Mouse (Mus musculus) kidney, postnatal 0 days (tissue): ENCODE data around the gene Sorl1. TPM values are rescaled to one million over a fixed set of nuclear protein-coding genes. Genes with fewer than 3 reads are reported as not detected.

ENCODE experiments used
- ATAC-seq: fragments of 200-750 bp; cut with Nextera tagmentation; replicated peaks from 2 replicates; pipeline ENCODE4 v1.8.0; 2017; ENCODE audit warnings: low read depth, moderate number of reproducible peaks, moderate TSS enrichment, moderate library complexity; ENCODE audit not compliant: low FRiP score
- DNase-seq: peaks from one replicate; pipeline ENCODE4 v3.0.0-alpha.2; 2016; ENCODE audit warnings: low spot score
- H3K27ac ChIP-seq: fragments of 300-500 bp; sonication (generic); 2 replicates; pipeline ENCODE4 v1.5.1; 2014; ENCODE audit warnings: mild to moderate bottlenecking
- H3K27me3 ChIP-seq: fragments of 300-500 bp; sonication (generic); 2 replicates; pipeline ENCODE4 v1.6.1; 2014; ENCODE audit warnings: low read length, mixed read lengths; ENCODE audit not compliant: insufficient read depth
- H3K36me3 ChIP-seq: fragments of 300-500 bp; sonication (generic); 2 replicates; pipeline ENCODE4 v1.6.1; 2014; ENCODE audit warnings: low read length, mixed read lengths; ENCODE audit not compliant: insufficient read depth
- H3K4me1 ChIP-seq: fragments of 300-500 bp; sonication (generic); replicated peaks from 2 replicates; pipeline ENCODE4 v1.6.1; 2014; ENCODE audit warnings: antibody characterized with exemption, low read length, mixed read lengths; ENCODE audit not compliant: insufficient read depth
- H3K4me2 ChIP-seq: fragments of 300-500 bp; sonication (generic); 2 replicates; pipeline ENCODE4 v1.6.1; 2014; ENCODE audit warnings: mild to moderate bottlenecking, low read length, moderate library complexity, mixed read lengths
- H3K4me3 ChIP-seq: fragments of 300-500 bp; sonication (generic); replicated peaks from 2 replicates; pipeline ENCODE4 v1.5.1; 2014; ENCODE audit warnings: low read depth, low read length
- H3K9ac ChIP-seq: fragments of 300-500 bp; sonication (generic); 2 replicates; pipeline ENCODE4 v1.6.1; 2014; ENCODE audit warnings: low read depth, low read length
- H3K9me3 ChIP-seq: fragments of 300-500 bp; sonication (generic); replicated peaks from 2 replicates; pipeline ENCODE4 v1.6.1; 2016; ENCODE audit warnings: low read length, inconsistent platforms, mixed read lengths
- CTCF ChIP-seq: IDR thresholded peaks from 2 replicates; pipeline ENCODE4 v1.5.1; 2016; ENCODE audit warnings: antibody characterized with exemption, low read depth, mild to moderate bottlenecking, moderate library complexity
- WGBS: fragments of 180-500 bp; shearing (Covaris S2); extraction: QIAGEN DNeasy Blood & Tissue Kit; methylation state at CpG from one replicate; pipeline ENCODE4 v1.1.7; 2014; 5-methylcytosine and 5-hydroxymethylcytosine counted together
- polyA plus RNA-seq: library from polyadenylated mRNA; unstranded; fragments of >200 nt; fragmentation: Nextera tagmentation; extraction: Ambion mirVana; gene quantifications from 2 replicates; pipeline ENCODE4 v1.2.1, GENCODE M21; 2015

Gene Sorl1
- polyA plus RNA-seq, 1 experiment from 2014 or later, result 11.1 TPM

DNA sequence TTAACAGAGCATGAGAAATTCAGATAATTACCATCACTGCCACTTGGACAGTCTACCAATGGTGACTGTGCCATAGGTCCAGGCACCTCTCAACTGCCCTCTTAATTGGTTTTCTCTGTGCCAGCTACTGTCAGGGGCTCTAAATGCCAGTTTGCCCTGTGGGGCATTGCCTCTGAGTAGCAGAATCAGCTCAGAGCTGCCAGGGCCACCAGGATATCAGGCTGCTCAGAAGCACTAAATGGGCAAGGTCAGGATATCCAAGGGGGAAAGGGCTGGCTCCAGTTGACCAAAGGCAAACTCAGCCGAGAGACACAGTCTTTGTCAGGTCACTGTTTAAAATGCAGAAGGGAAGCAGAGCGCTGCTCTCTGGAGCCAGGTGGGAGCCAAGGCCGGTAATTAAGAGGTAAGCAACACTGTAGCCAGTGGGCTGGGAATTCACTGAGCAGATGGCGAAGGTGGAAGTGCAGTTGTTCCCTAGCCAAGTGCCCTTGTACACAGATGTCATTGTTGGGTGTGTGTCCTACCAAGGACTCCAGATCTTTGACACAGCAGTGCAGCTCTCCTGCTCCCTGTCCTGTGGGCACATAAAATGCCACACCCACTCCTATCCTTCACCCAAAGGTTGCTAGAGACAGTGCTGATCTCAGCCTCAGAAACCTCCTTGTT lies 181.0 kb downstream of the Sorl1 start:
- Histone ChIP-seq H3K27ac (no peak overlapping the region), H3K9ac (no peak overlapping the region), H3K27me3 (no peaks in the 10 kb centered on the region), H3K36me3 (no peaks in the 10 kb centered on the region), H3K4me3 (no peak overlapping the region), H3K9me3 (no peaks in the 10 kb centered on the region), H3K4me2 (no peak overlapping the region), H3K4me1 (peaks cover 11% of the 10 kb centered on the region)
- 79% methylated on average over 4 of the region's 4 CpGs for WGBS
- TF ChIP-seq CTCF, result no peak
- DNase-seq (no peak), ATAC-seq (no peak)

DNA sequence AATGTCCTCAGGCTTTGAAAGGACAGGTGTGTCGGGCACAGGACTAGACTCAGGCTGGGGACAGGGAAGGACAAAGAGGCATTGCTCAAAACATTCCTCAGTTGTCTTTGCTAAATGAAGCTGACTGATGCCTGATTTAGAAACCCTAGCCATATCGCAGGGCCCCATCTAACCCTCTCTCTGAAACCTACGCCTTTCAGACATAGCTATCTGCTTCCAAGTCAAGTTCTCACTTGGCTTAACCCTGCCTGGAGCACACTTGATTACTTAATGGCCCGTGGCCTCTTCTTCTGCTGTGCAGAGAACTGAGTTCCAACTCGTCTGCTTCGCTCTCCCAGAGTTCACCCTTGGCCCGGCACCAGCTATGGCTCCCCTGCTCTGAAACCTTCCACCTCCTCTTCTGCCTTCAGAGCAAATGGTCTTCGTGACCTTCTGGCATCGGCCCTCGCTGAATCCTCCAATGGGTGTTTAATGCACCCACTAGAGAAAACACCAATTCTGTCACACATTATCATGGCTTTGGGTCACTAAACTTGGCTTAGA lies 183.7 kb downstream of the Sorl1 start:
- no peak for TF ChIP-seq CTCF
- DNase-seq (no peak), ATAC-seq (no peak)
- no peak overlapping the region for H3K4me3 ChIP-seq
- peaks cover 25% of the 10 kb centered on the region for H3K4me1 ChIP-seq
- no peak overlapping the region for H3K4me2 ChIP-seq
- H3K9me3 ChIP-seq, result no peaks in the 10 kb centered on the region
- H3K9ac ChIP-seq, result no peak overlapping the region
- WGBS, result 44% methylated on average over 10 of the region's 10 CpGs
- no peaks in the 10 kb centered on the region for H3K27me3 ChIP-seq
- H3K27ac ChIP-seq, result no peak overlapping the region
- H3K36me3 ChIP-seq, result no peaks in the 10 kb centered on the region

DNA sequence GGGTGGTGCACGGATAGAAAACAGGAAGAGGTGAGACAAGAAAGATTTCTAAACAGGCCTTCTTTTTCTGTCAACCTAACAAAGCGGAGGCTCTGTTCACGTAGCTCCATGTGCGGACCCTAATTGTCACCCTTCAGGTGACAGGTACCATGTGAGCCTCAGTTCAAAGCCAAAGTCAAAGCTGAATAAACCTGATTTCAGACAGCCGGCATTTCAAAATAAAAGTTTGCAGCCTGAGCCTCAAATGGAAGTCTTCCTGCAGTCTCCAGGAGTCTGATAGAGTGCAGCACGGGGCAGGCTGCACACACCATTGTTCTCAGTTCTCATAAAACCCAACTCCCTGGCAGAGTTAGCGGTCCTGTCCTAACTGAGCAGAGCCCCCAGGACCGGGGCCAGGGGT lies 185.6 kb downstream of the Sorl1 start:
- Histone ChIP-seq H3K4me3 (no peak overlapping the region), H3K9ac (no peak overlapping the region), H3K27me3 (no peaks in the 10 kb centered on the region), H3K9me3 (no peaks in the 10 kb centered on the region), H3K36me3 (no peaks in the 10 kb centered on the region), H3K27ac (peak overlapping the region; percentile 33; the same call in 1 of the 2 replicates), H3K4me2 (no peak overlapping the region), H3K4me1 (peaks cover 31% of the 10 kb centered on the region)
- 39% methylated on average over 8 of the region's 8 CpGs for WGBS
- ATAC-seq (no peak), DNase-seq (peak; percentile 38)
- no peak for TF ChIP-seq CTCF

DNA sequence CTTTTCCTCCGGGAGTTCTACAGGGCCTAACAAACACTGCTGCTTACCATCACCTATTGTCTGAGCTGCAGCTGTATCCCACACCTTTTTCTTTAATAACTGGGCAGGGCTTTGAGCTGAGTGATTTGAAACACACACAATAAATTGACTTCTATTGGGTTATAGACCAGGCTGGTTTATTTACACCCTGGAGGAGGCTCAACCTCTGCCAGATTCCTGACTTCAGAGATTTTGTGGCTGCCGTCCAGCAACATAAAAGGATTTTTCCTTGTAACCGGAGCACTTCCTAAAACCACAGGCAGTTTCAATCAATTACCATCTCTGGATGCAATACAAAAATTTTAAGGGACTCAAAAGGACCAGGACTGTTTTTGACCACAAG lies 186.1 kb downstream of the Sorl1 start:
- WGBS, result 17% methylated on average over 3 of the region's 3 CpGs
- no peak overlapping the region for H3K4me2 ChIP-seq
- peak overlapping the region; percentile 33 for H3K27ac ChIP-seq
- no peak overlapping the region for H3K9ac ChIP-seq
- no peak overlapping the region for H3K4me3 ChIP-seq
- no peaks in the 10 kb centered on the region for H3K36me3 ChIP-seq
- DNase-seq (peak; percentile 87), ATAC-seq (no peak)
- H3K27me3 ChIP-seq, result no peaks in the 10 kb centered on the region
- H3K9me3 ChIP-seq, result no peaks in the 10 kb centered on the region
- TF ChIP-seq CTCF, result no peak
- H3K4me1 ChIP-seq, result peaks cover 31% of the 10 kb centered on the region

DNA sequence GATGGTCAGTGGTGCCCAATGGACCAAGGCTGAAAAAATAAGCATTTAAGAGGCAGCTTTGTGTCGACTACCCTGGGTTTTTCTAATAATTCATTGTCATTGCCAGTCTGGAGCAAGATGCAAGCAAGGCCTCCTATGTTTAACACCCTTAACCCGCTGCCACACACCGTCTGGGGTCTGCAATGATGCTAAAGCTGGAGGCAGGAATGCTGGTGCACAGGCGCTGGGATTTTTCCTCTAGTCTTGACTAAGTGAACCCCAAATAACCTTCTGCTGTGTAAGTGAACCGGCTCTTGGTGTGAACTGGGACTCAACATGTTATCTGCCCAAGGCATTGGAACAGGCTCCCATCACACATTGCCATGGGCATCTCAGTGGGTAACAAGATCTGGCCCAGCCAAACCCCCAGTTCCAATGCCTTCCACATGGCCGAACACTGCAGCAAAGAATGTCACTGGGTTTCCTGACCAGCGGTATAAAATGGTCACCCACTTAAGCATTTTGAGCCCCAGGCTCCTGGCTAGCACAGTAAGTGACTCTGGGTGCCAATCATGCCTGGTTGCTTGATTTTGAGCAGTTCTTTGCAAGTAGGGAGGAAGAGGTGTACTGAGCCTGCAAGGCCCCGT lies 186.6 kb downstream of the Sorl1 start:
- TF ChIP-seq CTCF, result no peak
- DNase-seq, result no peak
- Histone ChIP-seq H3K9me3 (no peaks in the 10 kb centered on the region), H3K4me1 (peaks cover 31% of the 10 kb centered on the region), H3K36me3 (no peaks in the 10 kb centered on the region), H3K27me3 (no peaks in the 10 kb centered on the region), H3K4me3 (no peak overlapping the region), H3K27ac (peak overlapping the region; percentile 33), H3K9ac (no peak overlapping the region), H3K4me2 (no peak overlapping the region)
- WGBS, result 41% methylated on average over 8 of the region's 8 CpGs
- no peak for ATAC-seq

DNA sequence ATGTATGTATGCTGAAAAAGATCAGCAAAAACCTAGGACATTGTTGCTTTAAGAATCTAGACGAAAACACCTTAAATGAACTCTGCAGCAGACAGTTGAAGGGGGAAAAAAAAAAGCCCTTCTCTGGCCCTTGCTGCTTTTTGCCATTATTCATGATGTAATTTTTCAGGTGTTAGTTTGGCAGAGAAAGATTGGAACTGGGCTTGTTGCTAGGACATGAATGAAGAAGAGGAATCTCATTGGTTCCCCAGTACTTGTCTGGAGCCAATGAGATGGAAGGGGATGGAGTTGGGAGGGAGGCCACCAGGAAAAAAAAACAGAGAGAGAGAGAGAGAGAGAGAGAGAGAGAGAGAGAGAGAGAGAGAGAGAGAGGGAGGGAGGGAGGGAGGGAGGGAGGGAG lies 187.5 kb downstream of the Sorl1 start:
- Histone ChIP-seq H3K36me3 (no peaks in the 10 kb centered on the region), H3K4me1 (peaks cover 31% of the 10 kb centered on the region), H3K9me3 (no peaks in the 10 kb centered on the region), H3K27me3 (no peaks in the 10 kb centered on the region), H3K9ac (no peak overlapping the region), H3K4me2 (no peak overlapping the region), H3K27ac (no peak overlapping the region), H3K4me3 (no peak overlapping the region)
- TF ChIP-seq CTCF, result no peak
- DNase-seq, result peak; percentile 86
- ATAC-seq, result no peak
- WGBS, result 30% methylated on average over 1 of the region's 1 CpGs
